Mouse (Mus musculus): Measurements from ENCODE around the gene Cand2. TPM values are rescaled to one million over a fixed set of nuclear protein-coding genes. Genes with fewer than 3 reads are reported as not detected.

The Cand2 gene
- polyA plus RNA-seq, 1 experiment, result 1.3 TPM

DNA sequence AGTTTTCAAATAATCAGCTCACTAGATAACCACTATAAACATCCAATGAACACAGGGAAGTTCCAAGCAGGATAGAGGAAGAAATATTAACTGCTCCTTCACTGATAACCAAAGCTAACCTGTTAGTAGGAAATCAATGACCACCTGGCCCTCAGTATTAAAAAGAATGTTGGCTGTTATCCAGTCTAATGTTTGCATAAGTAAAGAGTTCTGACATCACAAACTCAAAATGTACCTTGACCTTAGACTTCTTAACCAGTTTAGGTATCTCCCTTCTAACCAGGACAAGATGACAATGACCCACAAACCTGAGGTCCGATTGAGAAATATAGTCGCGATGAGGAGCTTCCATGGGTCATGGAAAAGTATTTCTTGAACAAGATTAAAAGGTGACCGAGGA is 70.7 kb downstream of the Cand2 start:
- WGBS, result 89% methylated on average over 4 of the region's 4 CpGs
- H3K4me3 ChIP-seq (replicated peaks; ENCODE audit: control insufficient read depth, low read depth, low read length), result no peak overlapping the region
- TF ChIP-seq POLR2A (IDR thresholded peaks at IDR 0.05; ENCODE audit: borderline replicate concordance, control insufficient read depth, low read depth, low read length) (no peak), CTCF (IDR thresholded peaks at IDR 0.05; ENCODE audit: control insufficient read depth, insufficient read depth, low read length) (no peak)
- no peak overlapping the region for H3K27ac ChIP-seq (ENCODE audit: control insufficient read depth, insufficient read depth, low read depth, low read length, poor library complexity)
- H3K4me1 ChIP-seq (ENCODE audit: control insufficient read depth, insufficient read depth, low read length), result no peaks in the 10 kb centered on the region; the same call in 1 of the 2 replicates

DNA sequence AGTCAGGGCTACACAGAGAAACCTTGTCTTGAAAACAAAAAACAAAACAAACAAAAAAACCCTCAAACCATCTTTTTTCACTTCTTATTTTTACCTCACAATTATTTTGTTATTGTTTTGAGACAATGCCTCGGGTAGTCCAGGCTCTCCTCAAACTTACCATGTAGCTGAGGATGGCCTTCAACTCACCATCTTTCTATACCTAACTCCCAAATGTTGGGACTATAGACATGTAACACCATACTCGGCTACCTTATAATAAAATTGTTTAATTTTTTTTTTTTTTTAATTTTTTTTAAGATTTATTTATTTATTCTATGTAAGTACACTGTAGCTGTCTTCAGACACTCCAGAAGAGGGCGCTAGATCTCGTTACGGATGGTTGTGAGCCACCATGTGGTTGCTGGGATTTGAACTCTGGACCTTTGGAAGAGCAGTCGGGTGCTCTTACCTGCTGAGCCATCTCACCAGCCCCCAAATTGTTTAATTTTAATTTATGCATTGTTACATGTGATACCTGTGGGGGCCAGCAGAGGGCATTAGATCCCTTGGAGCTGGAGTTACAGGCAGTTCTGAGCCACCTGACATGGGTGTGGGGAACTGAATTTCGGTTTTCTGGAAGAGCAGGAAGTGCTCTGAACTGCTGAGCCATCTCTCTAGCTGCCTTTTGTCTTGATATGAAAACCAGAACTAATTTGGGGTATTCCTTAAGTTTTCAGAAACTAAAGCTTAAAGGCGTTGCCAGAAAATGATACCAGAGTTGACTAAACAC is 72.5 kb downstream of the Cand2 start:
- no peak overlapping the region for H3K4me3 ChIP-seq (replicated peaks; ENCODE audit: control insufficient read depth, low read depth, low read length)

DNA sequence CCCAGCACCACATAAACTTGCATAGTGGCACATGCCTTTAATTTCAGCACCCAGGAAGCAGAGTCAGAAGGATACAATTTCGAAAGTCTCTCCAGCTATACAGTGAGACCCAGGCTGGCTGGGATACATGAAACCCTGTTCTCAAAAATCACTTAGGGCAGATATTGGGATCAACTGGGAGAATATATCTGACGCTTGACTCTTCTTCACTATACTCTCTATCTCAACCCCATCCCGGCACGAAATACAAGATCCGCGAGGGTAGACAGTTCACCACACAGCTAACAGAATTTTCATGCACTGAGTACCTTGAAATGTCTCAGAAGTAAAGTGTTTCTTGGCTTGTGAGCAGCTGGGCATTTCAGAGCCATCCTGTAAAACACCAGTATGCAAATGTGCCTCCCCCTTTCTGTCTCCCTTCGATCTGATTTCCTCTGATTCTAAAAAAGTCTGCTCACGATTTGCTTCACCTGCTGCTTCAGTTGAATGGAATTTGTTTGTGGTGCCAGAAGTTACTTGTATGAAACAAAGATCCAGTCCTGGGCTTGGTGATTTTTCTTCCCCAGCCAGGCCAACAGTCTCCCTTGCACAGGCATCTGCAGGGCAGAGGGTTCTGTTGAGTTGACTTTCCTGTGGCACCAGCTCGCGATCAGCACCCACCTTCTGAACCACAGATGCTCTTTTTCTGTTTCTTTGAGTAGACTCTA is 74.4 kb downstream of the Cand2 start:
- 82% methylated on average over 10 of the region's 10 CpGs for WGBS

More for the DNA sequence above, 72.5 kb downstream of the Cand2 start:
- H3K27ac ChIP-seq (ENCODE audit: control insufficient read depth, insufficient read depth, low read depth, low read length, poor library complexity), result no peak overlapping the region
- no peak for TF ChIP-seq POLR2A (IDR thresholded peaks at IDR 0.05; ENCODE audit: borderline replicate concordance, control insufficient read depth, low read depth, low read length)
- peak; percentile 67 for TF ChIP-seq CTCF (IDR thresholded peaks at IDR 0.05; ENCODE audit: control insufficient read depth, insufficient read depth, low read length)
- WGBS, result 19% methylated on average over 8 of the region's 8 CpGs
- no peaks in the 10 kb centered on the region; the same call in 1 of the 2 replicates for H3K4me1 ChIP-seq (ENCODE audit: control insufficient read depth, insufficient read depth, low read length)

DNA sequence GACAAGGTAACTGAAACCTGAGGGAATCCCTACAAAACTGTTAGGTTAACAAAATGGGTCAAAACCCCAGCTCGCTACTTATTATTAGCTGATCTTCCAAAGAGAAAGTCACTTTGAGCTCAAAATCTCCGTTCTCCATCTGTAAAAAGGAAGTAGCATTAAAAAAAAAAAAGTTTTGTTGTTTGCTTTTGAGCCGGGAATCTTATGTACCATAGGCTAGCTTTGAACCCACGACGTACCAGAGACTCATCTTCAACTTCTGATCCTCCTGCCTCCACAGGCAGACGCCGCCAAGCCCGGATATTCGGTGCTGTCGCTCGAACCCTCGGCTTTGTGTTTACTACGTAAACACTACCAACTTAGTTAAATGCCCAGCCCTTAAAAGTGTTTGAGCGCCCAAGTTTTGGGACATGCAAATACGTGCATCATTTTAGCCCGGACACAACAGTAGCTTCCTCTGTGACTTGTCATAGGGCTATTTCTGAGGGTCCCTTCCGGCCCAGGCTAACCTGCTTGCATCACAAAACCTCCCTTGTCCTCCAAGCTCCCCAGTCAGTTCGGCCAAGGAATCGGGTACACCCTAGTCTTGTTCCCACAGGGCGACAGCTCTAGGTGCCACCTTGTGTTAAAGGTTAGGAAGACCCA is 78.2 kb downstream of the Cand2 start:
- no peak for TF ChIP-seq POLR2A (IDR thresholded peaks at IDR 0.05; ENCODE audit: borderline replicate concordance, control insufficient read depth, low read depth, low read length)
- no peak for TF ChIP-seq CTCF (IDR thresholded peaks at IDR 0.05; ENCODE audit: control insufficient read depth, insufficient read depth, low read length)
- peak overlapping the region; percentile 85 for H3K27ac ChIP-seq (ENCODE audit: control insufficient read depth, insufficient read depth, low read depth, low read length, poor library complexity)
- WGBS, result 1% methylated on average over 20 of the region's 20 CpGs
- H3K4me1 ChIP-seq (ENCODE audit: control insufficient read depth, insufficient read depth, low read length), result no peaks in the 10 kb centered on the region; the same call in 1 of the 2 replicates
- peak overlapping the region; percentile 95 for H3K4me3 ChIP-seq (replicated peaks; ENCODE audit: control insufficient read depth, low read depth, low read length)

More for the DNA sequence above, 74.4 kb downstream of the Cand2 start:
- no peaks in the 10 kb centered on the region; the same call in 1 of the 2 replicates for H3K4me1 ChIP-seq (ENCODE audit: control insufficient read depth, insufficient read depth, low read length)
- H3K4me3 ChIP-seq (replicated peaks; ENCODE audit: control insufficient read depth, low read depth, low read length), result no peak overlapping the region
- no peak for TF ChIP-seq POLR2A (IDR thresholded peaks at IDR 0.05; ENCODE audit: borderline replicate concordance, control insufficient read depth, low read depth, low read length)
- TF ChIP-seq CTCF (IDR thresholded peaks at IDR 0.05; ENCODE audit: control insufficient read depth, insufficient read depth, low read length), result no peak
- H3K27ac ChIP-seq (ENCODE audit: control insufficient read depth, insufficient read depth, low read depth, low read length, poor library complexity), result peak overlapping the region; percentile 21; the same call in 1 of the 2 replicates

DNA sequence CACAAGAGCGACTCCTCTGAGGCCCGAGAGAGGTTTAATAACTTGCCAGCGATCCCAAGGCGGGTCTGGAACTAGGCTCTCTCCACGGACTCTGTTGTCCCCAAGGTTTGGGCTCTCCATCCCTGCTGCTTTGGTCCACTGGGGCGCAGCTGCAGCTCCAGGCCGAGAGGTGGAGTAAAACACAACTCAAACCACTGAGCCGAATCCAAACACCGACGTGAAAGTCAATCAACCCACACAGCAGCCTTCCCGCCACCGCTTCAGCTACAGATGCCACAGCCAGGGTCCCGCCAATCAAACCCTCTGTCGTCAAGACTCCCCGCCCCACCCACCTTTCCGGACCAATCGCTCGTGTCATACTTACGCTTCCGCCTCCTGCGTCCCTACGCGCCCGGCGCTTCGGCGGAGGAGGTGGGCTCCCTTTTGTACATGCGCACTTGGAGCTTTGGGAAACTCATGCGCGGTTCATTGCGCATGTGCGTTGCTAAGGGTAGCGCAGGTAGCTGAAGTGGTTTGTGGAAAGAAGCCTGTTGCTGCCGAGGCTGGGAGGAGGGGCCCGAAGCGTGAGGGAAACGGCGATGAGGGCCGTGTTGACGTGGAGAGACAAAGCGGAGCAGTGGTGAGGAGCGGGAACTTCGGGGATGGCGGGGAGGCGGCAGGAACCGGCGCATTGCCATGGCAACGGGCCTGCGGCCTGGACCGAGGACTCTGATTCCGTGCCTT is 78.9 kb downstream of the Cand2 start, which contains the start of the genes Mbd4 and Ift122:
Mbd4 (minus strand) TSS at position 281 of the 723 bp plus-strand sequence.
Ift122 (plus strand) TSS at position 380 of the 723 bp plus-strand sequence.
- Histone ChIP-seq H3K4me3 (replicated peaks; ENCODE audit: control insufficient read depth, low read depth, low read length) (peak within 1 kb of the TSS; percentile 95), H3K4me1 (ENCODE audit: control insufficient read depth, insufficient read depth, low read length) (no peaks in the 10 kb centered on the region; the same call in 1 of the 2 replicates), H3K27ac (ENCODE audit: control insufficient read depth, insufficient read depth, low read depth, low read length, poor library complexity) (peak within 1 kb of the TSS; percentile 85)
- TF ChIP-seq CTCF (IDR thresholded peaks at IDR 0.05; ENCODE audit: control insufficient read depth, insufficient read depth, low read length), result peak; percentile 23; the same call in 1 of the 2 replicates
- TF ChIP-seq POLR2A (IDR thresholded peaks at IDR 0.05; ENCODE audit: borderline replicate concordance, control insufficient read depth, low read depth, low read length), result peak; percentile 83
- WGBS, result under 1% methylated on average over 51 of the region's 51 CpGs

DNA sequence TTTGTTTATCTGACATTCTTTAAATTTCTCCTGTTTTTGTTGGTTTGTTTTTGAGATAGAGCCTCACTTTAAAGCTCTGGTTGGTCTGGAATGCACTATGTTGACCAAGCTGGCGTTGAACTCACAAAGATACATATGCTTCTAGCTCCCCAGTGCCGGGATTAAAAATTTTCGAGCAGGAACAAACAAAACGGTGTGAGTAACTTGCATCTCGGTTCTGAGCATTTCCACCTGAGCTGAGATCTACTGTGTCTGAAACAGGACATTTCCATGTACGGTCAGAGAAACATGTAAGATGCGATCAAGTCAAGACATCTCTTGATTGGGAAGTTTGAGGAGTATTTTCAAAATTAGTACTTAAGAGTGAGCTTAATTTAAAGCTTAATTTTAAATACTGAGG is 79.6 kb downstream of the Cand2 start:
- Histone ChIP-seq H3K27ac (ENCODE audit: control insufficient read depth, insufficient read depth, low read depth, low read length, poor library complexity) (no peak overlapping the region), H3K4me1 (ENCODE audit: control insufficient read depth, insufficient read depth, low read length) (no peaks in the 10 kb centered on the region; the same call in 1 of the 2 replicates), H3K4me3 (replicated peaks; ENCODE audit: control insufficient read depth, low read depth, low read length) (no peak overlapping the region)
- no peak for TF ChIP-seq POLR2A (IDR thresholded peaks at IDR 0.05; ENCODE audit: borderline replicate concordance, control insufficient read depth, low read depth, low read length)
- no peak for TF ChIP-seq CTCF (IDR thresholded peaks at IDR 0.05; ENCODE audit: control insufficient read depth, insufficient read depth, low read length)
- 62% methylated on average over 7 of the region's 7 CpGs for WGBS

DNA sequence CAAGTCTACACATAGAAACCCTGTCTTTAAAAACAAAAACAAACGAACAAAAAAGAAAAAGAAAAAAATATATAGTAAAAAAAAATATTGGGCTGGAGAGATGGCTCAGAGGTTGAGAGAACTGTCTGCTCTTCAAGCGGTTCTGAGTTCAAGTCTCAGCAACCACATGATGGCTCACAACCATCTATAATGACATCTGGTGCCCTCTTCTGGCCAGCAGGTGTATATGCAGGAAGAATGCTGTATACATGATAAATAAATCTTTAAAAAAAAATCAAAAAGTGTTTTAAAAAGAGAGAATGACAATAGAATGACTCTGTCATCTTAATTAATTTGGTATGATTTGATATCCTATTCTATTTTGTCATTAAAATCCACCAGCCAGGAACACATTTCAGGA is 80.1 kb downstream of the Cand2 start:
- Histone ChIP-seq H3K4me3 (replicated peaks; ENCODE audit: control insufficient read depth, low read depth, low read length) (no peak overlapping the region), H3K27ac (ENCODE audit: control insufficient read depth, insufficient read depth, low read depth, low read length, poor library complexity) (no peak overlapping the region), H3K4me1 (ENCODE audit: control insufficient read depth, insufficient read depth, low read length) (no peaks in the 10 kb centered on the region; the same call in 1 of the 2 replicates)
- TF ChIP-seq CTCF (IDR thresholded peaks at IDR 0.05; ENCODE audit: control insufficient read depth, insufficient read depth, low read length) (0 out of 2 replicates have a peak, but pooled peaks have one; percentile 21), POLR2A (IDR thresholded peaks at IDR 0.05; ENCODE audit: borderline replicate concordance, control insufficient read depth, low read depth, low read length) (no peak)
- 79% methylated on average over 2 of the region's 2 CpGs for whole genome bisulfite sequencing

Other genes starting within 250 kb of the Cand2 start
- 1.9 and 5.0 TPM in 2 replicates for gene Tsen2, start 229.9 kb upstream of the Cand2 start, polyA plus RNA-seq (2011; ENCODE audit: insufficient read depth, insufficient read length, low replicate concordance, missing spikeins)
- not detected in 2 replicates for gene Mkrn2os, start 182.0 kb upstream of the Cand2 start, polyA plus RNA-seq (2011; ENCODE audit: insufficient read depth, insufficient read length, low replicate concordance, missing spikeins)
- 1.8 and 12.3 TPM in 2 replicates for gene Mkrn2, start 172.6 kb upstream of the Cand2 start, polyA plus RNA-seq (2011; ENCODE audit: insufficient read depth, insufficient read length, low replicate concordance, missing spikeins)
- 55.8 and 65.4 TPM in 2 replicates for gene Raf1, start 97.9 kb upstream of the Cand2 start, polyA plus RNA-seq (2011; ENCODE audit: insufficient read depth, insufficient read length, low replicate concordance, missing spikeins)
- 45.6 and 84.4 TPM in 2 replicates for gene Tmem40, start 12.1 kb upstream of the Cand2 start, polyA plus RNA-seq (2011; ENCODE audit: insufficient read depth, insufficient read length, low replicate concordance, missing spikeins)
- 1,266 and 1,894 TPM in 2 replicates for gene Rpl32, start 34.2 kb downstream of the Cand2 start, polyA plus RNA-seq (2011; ENCODE audit: insufficient read depth, insufficient read length, low replicate concordance, missing spikeins)
- 0.38 TPM in 1 of 2 replicates, not detected in the other for gene Efcab12, start 63.9 kb downstream of the Cand2 start, polyA plus RNA-seq (2011; ENCODE audit: insufficient read depth, insufficient read length, low replicate concordance, missing spikeins)
- gene Mbd4, start 78.8 kb downstream of the Cand2 start, polyA plus RNA-seq (2011; ENCODE audit: insufficient read depth, insufficient read length, low replicate concordance, missing spikeins), result 9.4 and 11.3 TPM in 2 replicates
- gene Ift122, start 78.9 kb downstream of the Cand2 start, polyA plus RNA-seq (2011; ENCODE audit: insufficient read depth, insufficient read length, low replicate concordance, missing spikeins), result 0.83 and 3.6 TPM in 2 replicates
- gene Rho, start 157.2 kb downstream of the Cand2 start, polyA plus RNA-seq (2011; ENCODE audit: insufficient read depth, insufficient read length, low replicate concordance, missing spikeins), result not detected in 2 replicates
- gene H1foo, start 170.4 kb downstream of the Cand2 start, polyA plus RNA-seq (2011; ENCODE audit: insufficient read depth, insufficient read length, low replicate concordance, missing spikeins), result not detected in 2 replicates
- gene Plxnd1, start 220.5 kb downstream of the Cand2 start, polyA plus RNA-seq (2011; ENCODE audit: insufficient read depth, insufficient read length, low replicate concordance, missing spikeins), result 13.7 and 23.8 TPM in 2 replicates

Data from bone marrow, adult 2 months (tissue).